Comparison of ENCODE assay signal across 9 mouse cellular contexts in the genomic region with DNA sequence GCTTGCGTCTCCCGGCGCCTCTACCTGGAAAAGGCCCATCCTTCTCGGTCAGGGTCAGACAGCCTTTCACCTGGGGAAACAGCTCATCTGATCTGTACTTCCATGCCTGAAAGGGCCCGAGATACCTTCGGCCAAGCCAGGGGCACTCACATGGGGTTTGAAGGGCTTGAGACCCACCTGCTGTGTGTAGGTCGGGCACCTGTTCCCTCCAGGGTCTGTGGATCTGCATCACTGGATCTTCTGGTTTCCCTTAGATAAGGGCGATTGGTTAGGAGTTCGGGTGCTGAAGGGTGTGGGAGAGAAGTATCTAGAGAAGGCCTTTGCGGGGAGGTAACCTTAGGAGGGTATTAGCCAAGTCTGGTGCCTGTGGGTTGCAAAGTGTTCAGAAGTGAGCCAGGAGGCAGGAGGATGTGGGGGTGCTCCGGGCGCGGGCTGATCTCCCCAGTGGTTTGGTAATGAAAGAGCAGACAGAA. TPM values are rescaled to one million over a fixed set of nuclear protein-coding genes. Genes with fewer than 3 reads are reported as not detected.
DNase-seq lines count a peak whose midpoint lies in the region; ATAC-seq lines count a peak whose summit lies in the region.
"Had no signal": no experiment of that assay in that cellular context is flagged by ENCODE, and none has a peak within 500 bp of the region (broad histone marks: within the 10 kb centered on the region; RNA-seq: fewer than 3 reads in every experiment).

No protein-coding gene starts in this region.

- no peaks in the 10 kb centered on the region for H3K4me1 ChIP-seq in limb, embryonic 13.5 days
- peaks cover 5% of the 10 kb centered on the region; the same call in 1 of the 2 replicates for H3K4me1 ChIP-seq in midbrain, embryonic 16.5 days (ENCODE audit: control insufficient read depth, insufficient read depth, low read length)

- no peaks in the 10 kb centered on the region for H3K9me3 ChIP-seq in limb, embryonic 13.5 days
- H3K9me3 ChIP-seq in midbrain, embryonic 16.5 days (replicated peaks; ENCODE audit: control insufficient read depth, low read length, poor library complexity, severe bottlenecking) = no peaks in the 10 kb centered on the region
- H3K9me3 ChIP-seq: G1E had no signal

- intact Hi-C loops in heart, postnatal 10 days (cut with DNase I) = no loop called here

- DNase-seq in heart, adult 18-20 months = peak; percentile 42 to 56
- no peak for DNase-seq in heart, adult 8-10 months (ENCODE audit: low spot score)
- DNase-seq in Muller cell, postnatal 12 days (ENCODE audit: inconsistent ontology term) = peak; percentile 70
- DNase-seq in embryo, embryonic 9.5 days (ENCODE audit: extremely low spot score) = peak; percentile 58
- DNase-seq in heart, postnatal 10 days = peak; percentile 31 to 45
- DNase-seq in thymus, postnatal 4 days = peak; percentile 65

- H3K9ac ChIP-seq in limb, embryonic 13.5 days = peak overlapping the region; percentile 89
- peak overlapping the region; percentile 97 for H3K9ac ChIP-seq in midbrain, embryonic 16.5 days (ENCODE audit: low read depth, low read length)

- 0% methylated on average over 13 of the region's 13 CpGs for WGBS in limb, embryonic 13.5 days
- WGBS in midbrain, embryonic 16.5 days = 1% methylated on average over 13 of the region's 13 CpGs

- peak overlapping the region; percentile 83 for H3K4me2 ChIP-seq in limb, embryonic 13.5 days (replicated peaks)
- H3K4me2 ChIP-seq in midbrain, embryonic 16.5 days (ENCODE audit: low read length) = peak overlapping the region; percentile 88

- peak overlapping the region; percentile 78; the same call in 1 of the 2 replicates for H3K27ac ChIP-seq in limb, embryonic 13.5 days
- H3K27ac ChIP-seq in midbrain, embryonic 16.5 days (ENCODE audit: low read length) = peak overlapping the region; percentile 89

- ATAC-seq in limb, embryonic 13.5 days (ENCODE audit: low FRiP score, low read depth) = peak; percentile 66
- peak; percentile 74 for ATAC-seq in midbrain, embryonic 16.5 days

- peak overlapping the region; percentile 83 for H3K4me3 ChIP-seq in limb, embryonic 13.5 days
- peak overlapping the region; percentile 90 for H3K4me3 ChIP-seq in midbrain, embryonic 16.5 days (ENCODE audit: low read depth, low read length)

- H3K27me3 ChIP-seq in limb, embryonic 13.5 days = no peaks in the 10 kb centered on the region
- H3K27me3 ChIP-seq in midbrain, embryonic 16.5 days (ENCODE audit: control insufficient read depth, insufficient read depth, low read depth, low read length) = no peaks in the 10 kb centered on the region; the same call in 1 of the 2 replicates

- peaks cover 4% of the 10 kb centered on the region; the same call in 1 of the 2 replicates for H3K36me3 ChIP-seq in limb, embryonic 13.5 days
- no peaks in the 10 kb centered on the region; the same call in 1 of the 2 replicates for H3K36me3 ChIP-seq in midbrain, embryonic 16.5 days (ENCODE audit: control insufficient read depth, insufficient read depth, low read length)
- H3K36me3 ChIP-seq: G1E had no signal

RNA-seq across cellular contexts. Expression of a gene that starts 0.6 kb away (rescaled TPM):
- 10 to 100 TPM; 10.3 to 16.1 TPM for total RNA-seq in heart, adult 18-20 months (2021)
- total RNA-seq in heart, adult 8-10 months (2022) = 10 to 100 TPM in 2 of 4 experiments, 1 to 10 TPM in 2; 7.2 to 11.7 (median 9.6) TPM
- total RNA-seq in heart, postnatal 10 days (2021) = 10 to 100 TPM; 10.1 to 13.0 TPM
- polyA plus RNA-seq in limb, embryonic 13.5 days (2015; fragmentation: Nextera tagmentation; extraction: Ambion mirVana) = 36.7 and 37.2 TPM in 2 replicates
- polyA plus RNA-seq in midbrain, embryonic 16.5 days (2015; fragmentation: Nextera tagmentation; extraction: Ambion mirVana) = 31.5 and 35.6 TPM in 2 replicates
- total RNA-seq: G1E had no signal
- polyA plus RNA-seq: G1E had no signal

RNA-seq across cellular contexts. Expression of a gene that starts 29.6 kb away (rescaled TPM):
- 10 to 100 TPM; 39.6 to 40.8 TPM for total RNA-seq in heart, adult 18-20 months (2021)
- total RNA-seq in heart, adult 8-10 months (2022) = 10 to 100 TPM; 32.9 to 44.3 (median 39.1) TPM
- total RNA-seq in heart, postnatal 10 days (2021) = 10 to 100 TPM; 58.3 to 65.7 TPM
- 13.3 and 14.5 TPM in 2 replicates for polyA plus RNA-seq in limb, embryonic 13.5 days (2015; fragmentation: Nextera tagmentation; extraction: Ambion mirVana)
- polyA plus RNA-seq in midbrain, embryonic 16.5 days (2015; fragmentation: Nextera tagmentation; extraction: Ambion mirVana) = 3.7 and 4.1 TPM in 2 replicates

RNA-seq across cellular contexts. Expression of a gene that starts 57.4 kb away (rescaled TPM):
- 1 to 10 TPM; 2.5 to 6.2 TPM for total RNA-seq in heart, adult 18-20 months (2021)
- total RNA-seq in heart, adult 8-10 months (2022) = 1 to 10 TPM; 2.8 to 6.2 (median 4.2) TPM
- total RNA-seq in heart, postnatal 10 days (2021) = 1 to 10 TPM; 6.2 to 7.9 TPM
- polyA plus RNA-seq in limb, embryonic 13.5 days (2015; fragmentation: Nextera tagmentation; extraction: Ambion mirVana) = 12.1 and 12.9 TPM in 2 replicates
- polyA plus RNA-seq in midbrain, embryonic 16.5 days (2015; fragmentation: Nextera tagmentation; extraction: Ambion mirVana) = 0.13 and 0.17 TPM in 2 replicates
- polyA plus RNA-seq: G1E had no signal
